Mouse (Mus musculus) neural tube, embryonic 14.5 days (tissue): ENCODE results near the gene Sctr. TPM values are rescaled to one million over a fixed set of nuclear protein-coding genes. Genes with fewer than 3 reads are reported as not detected.

Source experiments
- ATAC-seq: fragments of 200-750 bp; cut with Nextera tagmentation; 2 replicates; pipeline ENCODE4 v1.8.0; 2017; ENCODE audit warnings: low read depth, mild to moderate bottlenecking, moderate TSS enrichment, moderate library complexity
- H3K27ac ChIP-seq: fragments of 300-500 bp; sonication (generic); 2 replicates; pipeline ENCODE4 v1.5.1; 2014; ENCODE audit warnings: low read depth, mild to moderate bottlenecking, control low read depth, low read length, moderate library complexity, mixed read lengths
- H3K27me3 ChIP-seq: fragments of 300-500 bp; sonication (generic); 2 replicates; pipeline ENCODE4 v1.6.1; 2014; ENCODE audit warnings: low read length; ENCODE audit not compliant: control insufficient read depth, insufficient read depth
- H3K36me3 ChIP-seq: fragments of 300-500 bp; sonication (generic); 2 replicates; pipeline ENCODE4 v1.6.1; 2014; ENCODE audit warnings: low read length, mixed read lengths; ENCODE audit not compliant: control insufficient read depth, insufficient read depth
- H3K4me1 ChIP-seq: fragments of 300-500 bp; sonication (generic); 2 replicates; pipeline ENCODE4 v1.6.1; 2014; ENCODE audit warnings: low read length; ENCODE audit not compliant: control insufficient read depth, insufficient read depth
- H3K4me2 ChIP-seq: fragments of 300-500 bp; sonication (generic); 2 replicates; pipeline ENCODE4 v1.6.1; 2014; ENCODE audit warnings: mild to moderate bottlenecking, low read depth, low read length, control low read depth
- H3K4me3 ChIP-seq: fragments of 300-500 bp; sonication (generic); 2 replicates; pipeline ENCODE4 v1.5.1; 2014; ENCODE audit warnings: low read depth, low read length, control low read depth, mixed read lengths
- H3K9ac ChIP-seq: fragments of 300-500 bp; sonication (generic); replicated peaks from 2 replicates; pipeline ENCODE4 v1.6.1; 2014; ENCODE audit warnings: low read depth, mild to moderate bottlenecking, control low read depth, low read length, mixed read lengths
- H3K9me3 ChIP-seq: fragments of 300-500 bp; sonication (generic); 2 replicates; pipeline ENCODE4 v1.6.1; 2016; ENCODE audit warnings: low read length; ENCODE audit not compliant: control insufficient read depth
- WGBS: fragments of 180-500 bp; shearing (Covaris S2); extraction: QIAGEN DNeasy Blood & Tissue Kit; methylation state at CpG from one replicate; pipeline ENCODE4 v1.1.7; 2014; 5-methylcytosine and 5-hydroxymethylcytosine counted together
- polyA plus RNA-seq: library from polyadenylated mRNA; unstranded; fragments of >200 nt; fragmentation: Nextera tagmentation; extraction: Ambion mirVana; gene quantifications from 2 replicates; pipeline ENCODE4 v1.2.1, GENCODE M21; 2014

The Sctr gene
- polyA plus RNA-seq, 1 experiment from 2014 or later: 0.66 TPM

DNA sequence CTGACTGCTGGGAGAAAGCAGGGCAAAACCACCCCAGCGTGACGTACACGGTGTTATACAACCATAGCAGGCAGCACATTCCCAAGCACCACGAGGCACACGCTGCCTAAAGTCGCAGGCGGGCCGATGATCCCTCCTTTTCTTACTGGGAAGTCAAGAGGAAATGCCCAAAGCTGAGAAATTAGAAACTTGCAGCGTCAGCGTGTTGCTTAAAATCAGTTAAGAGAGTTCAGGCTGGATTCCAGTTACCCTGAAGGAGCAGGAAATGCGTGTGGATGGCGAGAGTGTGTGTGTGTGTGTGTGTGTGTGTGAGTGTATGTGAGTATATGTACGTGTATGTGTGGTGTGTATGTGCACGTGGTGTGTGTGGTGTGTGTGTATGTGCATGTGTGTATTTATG, 50.4 kb downstream of the Sctr start:
- no peak for ATAC-seq
- no peaks in the 10 kb centered on the region for H3K9me3 ChIP-seq
- no peaks in the 10 kb centered on the region for H3K36me3 ChIP-seq
- H3K4me1 ChIP-seq: no peaks in the 10 kb centered on the region
- H3K4me2 ChIP-seq: no peak overlapping the region
- no peaks in the 10 kb centered on the region for H3K27me3 ChIP-seq
- no peak overlapping the region for H3K27ac ChIP-seq
- no peak overlapping the region for H3K4me3 ChIP-seq
- no peak overlapping the region for H3K9ac ChIP-seq
- WGBS: 82% methylated on average over 14 of the region's 14 CpGs

DNA sequence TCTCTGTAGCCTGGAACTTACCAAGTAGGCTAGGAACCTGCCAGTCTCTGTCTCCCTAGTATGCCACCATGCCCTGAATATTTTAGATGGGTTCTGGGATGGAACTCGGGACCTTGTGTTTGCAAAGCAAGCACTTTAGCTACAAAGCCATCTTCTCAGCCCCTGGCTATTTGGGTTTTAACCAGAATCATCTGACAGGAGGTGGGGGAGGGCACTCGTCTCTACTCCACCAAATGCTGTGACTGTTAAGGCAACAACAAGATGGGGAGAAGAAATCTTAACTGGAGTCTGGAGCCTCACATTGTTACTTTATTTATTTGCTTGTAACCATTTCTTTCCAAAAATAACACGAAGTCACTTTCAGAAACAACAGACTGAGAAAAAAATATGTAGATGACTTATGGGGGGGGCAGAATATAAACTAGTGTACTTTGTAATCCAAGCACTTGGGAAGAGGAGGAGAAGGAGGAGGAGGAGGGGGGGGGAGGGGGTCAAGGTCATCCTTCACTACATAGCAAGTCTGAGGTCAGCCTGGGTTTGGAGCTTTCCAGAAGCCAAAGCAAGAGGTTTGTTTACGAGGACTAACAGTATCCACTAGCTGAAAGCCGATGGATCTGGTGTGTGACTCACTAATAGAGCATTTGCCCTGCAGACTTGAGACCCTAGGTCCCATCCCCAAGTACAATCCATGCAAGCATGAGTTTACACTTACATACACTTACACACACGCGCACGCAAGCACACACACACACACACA, 51.2 kb downstream of the Sctr start:
- H3K36me3 ChIP-seq: no peaks in the 10 kb centered on the region
- H3K4me3 ChIP-seq: no peak overlapping the region
- no peaks in the 10 kb centered on the region for H3K4me1 ChIP-seq
- WGBS: 87% methylated on average over 8 of the region's 8 CpGs
- H3K9me3 ChIP-seq: no peaks in the 10 kb centered on the region
- H3K9ac ChIP-seq: no peak overlapping the region
- no peak overlapping the region for H3K4me2 ChIP-seq
- no peak overlapping the region for H3K27ac ChIP-seq
- ATAC-seq: no peak
- H3K27me3 ChIP-seq: no peaks in the 10 kb centered on the region

DNA sequence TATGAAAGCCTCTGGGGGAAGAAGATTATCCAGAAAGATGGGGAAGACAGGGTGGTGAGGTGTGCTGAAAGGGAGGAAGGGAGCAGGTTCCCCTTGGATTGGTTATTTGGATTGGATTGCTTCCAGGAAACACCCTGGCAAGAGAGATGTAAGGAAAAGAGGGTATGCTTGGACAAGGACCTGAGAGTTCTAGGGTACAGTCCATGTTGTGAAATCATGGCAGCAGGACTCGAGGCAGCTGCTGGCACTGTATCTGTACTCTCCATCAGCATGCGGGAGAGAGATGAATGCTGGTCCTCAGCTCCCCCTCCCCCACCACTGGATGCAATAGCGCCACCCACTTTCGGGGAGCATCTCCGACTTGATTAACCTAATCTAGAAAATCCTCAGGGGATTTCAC, 54.0 kb downstream of the Sctr start:
- Histone ChIP-seq H3K9ac (no peak overlapping the region), H3K36me3 (no peaks in the 10 kb centered on the region), H3K4me1 (no peaks in the 10 kb centered on the region), H3K4me3 (no peak overlapping the region), H3K27ac (no peak overlapping the region), H3K27me3 (no peaks in the 10 kb centered on the region), H3K4me2 (no peak overlapping the region), H3K9me3 (no peaks in the 10 kb centered on the region)
- 73% methylated on average over 5 of the region's 5 CpGs for WGBS
- no peak for ATAC-seq

DNA sequence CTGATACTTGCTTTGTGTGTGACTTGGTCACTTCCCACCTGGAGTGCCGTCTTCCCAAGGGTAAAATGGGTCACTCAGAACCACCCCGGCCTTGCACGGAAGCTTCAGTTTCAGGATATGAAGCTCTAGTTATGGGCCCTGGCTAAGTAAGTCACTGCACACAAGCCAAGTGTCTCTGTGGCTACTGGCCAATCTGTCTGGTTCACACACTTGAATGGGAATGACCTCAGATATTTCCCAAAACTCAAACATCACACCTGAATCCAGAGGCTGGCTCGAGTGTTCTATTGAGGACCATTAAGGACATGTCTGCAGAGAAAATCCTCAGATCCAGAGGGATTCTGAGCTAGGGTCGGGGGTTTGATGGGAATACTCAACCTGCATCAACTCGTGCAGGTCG, 55.5 kb downstream of the Sctr start:
- 92% methylated on average over 7 of the region's 7 CpGs for WGBS
- H3K4me1 ChIP-seq: no peaks in the 10 kb centered on the region
- H3K4me3 ChIP-seq: no peak overlapping the region
- H3K9me3 ChIP-seq: no peaks in the 10 kb centered on the region
- H3K36me3 ChIP-seq: no peaks in the 10 kb centered on the region
- H3K27ac ChIP-seq: no peak overlapping the region
- H3K4me2 ChIP-seq: no peak overlapping the region
- no peak overlapping the region for H3K9ac ChIP-seq
- no peak for ATAC-seq
- no peaks in the 10 kb centered on the region for H3K27me3 ChIP-seq

DNA sequence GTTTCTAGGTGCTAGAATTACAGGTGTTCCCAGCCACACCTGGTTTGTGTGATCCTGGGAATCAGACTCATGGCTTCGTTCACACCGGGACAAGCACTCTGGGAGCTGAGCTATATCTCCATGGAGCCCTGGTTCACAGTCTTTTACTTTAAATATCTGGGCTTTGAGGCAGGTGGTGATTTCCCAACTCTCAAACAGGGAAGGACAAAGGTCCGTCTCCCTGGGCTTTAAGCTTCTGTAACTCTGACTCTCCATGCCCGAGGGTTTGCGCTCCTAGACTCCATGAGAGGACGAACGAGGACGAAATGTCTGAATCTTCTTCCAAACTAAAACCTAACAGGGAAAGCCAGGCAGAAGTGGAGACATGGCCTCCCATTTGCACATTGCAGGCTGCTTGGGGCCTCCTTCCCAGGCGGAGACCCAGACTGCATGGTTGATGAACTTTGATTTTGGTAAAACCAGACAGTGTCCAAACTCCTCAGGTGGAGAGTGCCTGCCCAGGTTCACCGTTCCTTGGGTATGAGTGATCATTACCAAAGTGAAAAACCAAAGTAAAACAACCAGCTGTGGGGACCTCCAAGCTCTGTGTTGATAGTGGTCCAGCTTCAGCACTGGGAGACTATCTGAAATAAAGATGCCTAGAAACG, 57.5 kb downstream of the Sctr start:
- Histone ChIP-seq H3K4me3 (no peak overlapping the region), H3K4me2 (no peak overlapping the region), H3K9me3 (no peaks in the 10 kb centered on the region), H3K27me3 (no peaks in the 10 kb centered on the region), H3K36me3 (no peaks in the 10 kb centered on the region), H3K27ac (no peak overlapping the region), H3K9ac (no peak overlapping the region), H3K4me1 (no peaks in the 10 kb centered on the region)
- ATAC-seq: no peak
- WGBS: 95% methylated on average over 11 of the region's 11 CpGs

DNA sequence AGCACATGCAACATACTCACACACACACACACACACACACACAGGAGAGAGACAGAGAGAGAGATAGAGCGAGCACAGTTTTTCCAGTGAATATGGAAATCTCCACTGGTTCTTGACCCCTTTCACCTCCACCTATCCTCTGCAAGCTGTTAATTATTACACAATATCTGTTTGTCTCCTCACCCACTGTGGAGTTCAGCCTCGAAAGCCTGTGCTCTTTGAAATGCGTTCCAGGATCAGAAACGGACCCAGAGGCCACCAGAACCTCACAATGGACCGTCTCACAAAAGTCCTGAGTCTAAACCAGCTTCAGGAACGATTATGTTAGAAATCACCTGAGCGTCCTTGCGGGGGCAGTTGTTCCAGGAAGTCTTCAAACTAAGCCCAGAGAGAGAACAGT, 59.5 kb downstream of the Sctr start:
- 87% methylated on average over 8 of the region's 8 CpGs for WGBS
- H3K4me2 ChIP-seq: no peak overlapping the region
- ATAC-seq: no peak
- H3K27me3 ChIP-seq: no peaks in the 10 kb centered on the region
- no peak overlapping the region for H3K4me3 ChIP-seq
- H3K27ac ChIP-seq: no peak overlapping the region
- H3K9me3 ChIP-seq: no peaks in the 10 kb centered on the region
- H3K9ac ChIP-seq: no peak overlapping the region
- H3K4me1 ChIP-seq: no peaks in the 10 kb centered on the region
- H3K36me3 ChIP-seq: no peaks in the 10 kb centered on the region

DNA sequence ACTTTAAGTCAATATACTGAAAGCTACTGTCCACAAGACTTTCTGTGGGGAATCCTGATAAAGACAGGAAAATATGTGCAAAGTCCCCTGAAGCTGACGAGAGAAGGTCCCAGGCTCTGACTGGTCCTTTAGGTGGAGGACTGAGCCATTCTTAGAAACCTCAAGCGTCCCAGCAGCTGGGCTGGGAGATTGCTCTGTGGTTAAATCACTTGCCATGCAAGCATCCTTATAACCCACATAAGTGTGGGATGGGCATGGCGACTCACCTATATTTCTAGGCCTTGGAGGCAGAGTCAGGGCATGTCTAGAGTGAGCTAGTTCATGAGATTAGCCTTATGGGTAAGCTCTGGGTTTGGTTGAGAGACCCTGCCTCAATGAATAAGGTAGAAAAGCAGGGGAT, 59.9 kb downstream of the Sctr start:
- no peak overlapping the region for H3K4me3 ChIP-seq
- ATAC-seq: no peak
- no peaks in the 10 kb centered on the region for H3K27me3 ChIP-seq
- H3K36me3 ChIP-seq: no peaks in the 10 kb centered on the region
- H3K27ac ChIP-seq: no peak overlapping the region
- no peaks in the 10 kb centered on the region for H3K9me3 ChIP-seq
- H3K9ac ChIP-seq: no peak overlapping the region
- 80% methylated on average over 3 of the region's 3 CpGs for WGBS
- no peak overlapping the region for H3K4me2 ChIP-seq
- H3K4me1 ChIP-seq: no peaks in the 10 kb centered on the region

DNA sequence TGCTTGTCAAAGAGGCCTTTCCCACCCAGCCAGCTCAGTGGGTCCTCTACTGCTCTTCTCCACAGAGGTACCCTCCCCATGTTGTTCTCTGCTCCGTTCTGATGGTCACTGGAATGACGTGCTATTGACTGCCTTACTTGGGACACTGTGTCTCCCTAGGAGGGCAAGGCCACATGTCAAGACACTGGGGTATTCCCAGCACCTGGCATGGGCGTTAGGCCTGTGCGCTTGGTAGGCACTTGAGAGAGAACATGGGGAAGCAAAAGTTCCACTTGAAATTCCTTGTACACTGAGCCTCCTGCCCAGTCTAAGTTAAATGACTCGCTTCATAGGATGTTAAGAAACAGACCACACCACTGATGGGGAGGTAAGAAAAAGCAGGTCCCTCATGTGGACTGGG, 62.4 kb downstream of the Sctr start:
- ATAC-seq: no peak

DNA sequence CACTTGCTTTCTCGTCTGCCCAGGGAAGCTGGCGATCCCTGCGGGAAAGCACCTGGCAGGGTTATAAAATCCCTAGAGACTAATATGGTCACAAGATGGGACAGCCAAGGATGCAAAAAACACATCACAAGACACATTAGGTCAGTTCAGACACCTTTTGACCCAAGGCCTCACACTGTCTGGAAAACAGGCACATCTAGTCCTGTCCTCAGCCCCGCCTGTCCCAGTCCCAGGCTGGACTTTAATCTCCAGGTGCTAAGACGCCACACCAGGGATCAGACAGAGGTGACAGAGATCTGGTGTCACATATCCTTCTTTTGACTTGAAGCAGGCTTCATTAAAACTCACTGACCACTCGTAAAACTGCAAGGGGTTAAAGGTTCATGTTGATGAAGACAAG, 63.5 kb downstream of the Sctr start:
- no peak overlapping the region for H3K4me2 ChIP-seq
- peaks cover 10% of the 10 kb centered on the region; the same call in 1 of the 2 replicates for H3K27me3 ChIP-seq
- ATAC-seq: no peak
- H3K4me3 ChIP-seq: no peak overlapping the region
- H3K4me1 ChIP-seq: peaks cover 12% of the 10 kb centered on the region
- no peak overlapping the region for H3K9ac ChIP-seq
- no peaks in the 10 kb centered on the region for H3K9me3 ChIP-seq
- WGBS: 63% methylated on average over 6 of the region's 6 CpGs
- H3K36me3 ChIP-seq: no peaks in the 10 kb centered on the region
- H3K27ac ChIP-seq: no peak overlapping the region

More for the DNA sequence above, 62.4 kb downstream of the Sctr start:
- no peaks in the 10 kb centered on the region for H3K36me3 ChIP-seq
- H3K9ac ChIP-seq: no peak overlapping the region
- H3K9me3 ChIP-seq: no peaks in the 10 kb centered on the region
- H3K4me3 ChIP-seq: no peak overlapping the region
- no peak overlapping the region for H3K27ac ChIP-seq
- peaks cover 12% of the 10 kb centered on the region for H3K4me1 ChIP-seq
- H3K4me2 ChIP-seq: no peak overlapping the region
- peaks cover 9% of the 10 kb centered on the region; the same call in 1 of the 2 replicates for H3K27me3 ChIP-seq
- WGBS: 86% methylated on average over 5 of the region's 5 CpGs
